Mouse (Mus musculus): ENCODE data around the gene Btbd16.

DNA sequence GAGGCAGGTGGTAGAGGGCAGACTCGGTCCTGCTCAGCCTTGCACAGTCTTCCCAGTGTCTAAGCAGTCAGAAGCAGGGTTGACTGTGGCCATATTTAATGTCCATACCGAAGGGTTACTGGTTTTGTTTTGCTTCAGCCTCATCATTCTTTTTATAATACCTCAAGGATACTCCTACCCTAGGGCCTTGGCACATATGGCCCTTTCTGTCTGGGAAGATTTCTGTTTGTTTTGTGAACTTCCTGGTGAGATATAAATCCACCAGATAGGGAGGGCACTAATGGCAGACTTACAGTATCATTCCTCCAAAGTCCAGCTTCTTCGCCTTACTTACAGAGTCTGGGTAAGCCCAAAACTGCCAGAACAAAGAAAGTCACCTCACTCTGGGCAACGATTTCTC lies 46.3 kb upstream of the Btbd16 start:
- no peak for TF ChIP-seq CTCF (IDR thresholded peaks at IDR 0.05; ENCODE audit: low read depth, low read length)
- TF ChIP-seq POLR2A (IDR thresholded peaks at IDR 0.05; ENCODE audit: extremely low read depth, insufficient read depth, low read length) = no peak

Data from liver, adult 2 months (tissue).